In genomic region chr3:51741824-51742223, GRCm38 (mm10) we compare ENCODE assay signal across 12 mouse cellular contexts.
DNase-seq lines count a peak whose midpoint lies in the region; ATAC-seq lines count a peak whose summit lies in the region.
"Had no signal": no experiment of that assay in that cellular context is flagged by ENCODE, and none has a peak within 500 bp of the region (broad histone marks: within the 10 kb centered on the region; RNA-seq: fewer than 3 reads in every experiment).

No protein-coding gene starts in this region.

- intact Hi-C loops in left cerebral cortex, postnatal 25 days (cut with DNase I), result no loop called here

- 79% methylated on average over 10 of the region's 10 CpGs for WGBS in forebrain, embryonic 14.5 days
- 71% methylated on average over 10 of the region's 10 CpGs for WGBS in forebrain, embryonic 16.5 days
- WGBS in neural tube, embryonic 11.5 days, result 59% methylated on average over 10 of the region's 10 CpGs
- WGBS in limb, embryonic 13.5 days, result 59% methylated on average over 10 of the region's 10 CpGs

- H3K27ac ChIP-seq in forebrain, embryonic 14.5 days (ENCODE audit: low read depth, low read length), result 0 out of 2 replicates have a peak overlapping the region, but pooled peaks have one; percentile 11
- H3K27ac ChIP-seq in forebrain, embryonic 16.5 days (ENCODE audit: low read length), result no peak overlapping the region
- no peak overlapping the region for H3K27ac ChIP-seq in neural tube, embryonic 11.5 days (ENCODE audit: low read depth, low read length)
- no peak overlapping the region for H3K27ac ChIP-seq in limb, embryonic 13.5 days
- H3K27ac ChIP-seq: hindbrain, embryonic 15.5 days had no signal

- H3K27me3 ChIP-seq in forebrain, embryonic 14.5 days (replicated peaks; ENCODE audit: control insufficient read depth, insufficient read depth, low read length), result no peaks in the 10 kb centered on the region
- H3K27me3 ChIP-seq in forebrain, embryonic 16.5 days (replicated peaks; ENCODE audit: control insufficient read depth, insufficient read depth, low read length), result no peaks in the 10 kb centered on the region
- no peaks in the 10 kb centered on the region for H3K27me3 ChIP-seq in neural tube, embryonic 11.5 days (ENCODE audit: control insufficient read depth, insufficient read depth, low read length)
- H3K27me3 ChIP-seq in limb, embryonic 13.5 days, result peaks cover 45% of the 10 kb centered on the region
- H3K27me3 ChIP-seq: hindbrain, embryonic 15.5 days; Patski had no signal

- H3K4me1 ChIP-seq in forebrain, embryonic 14.5 days (ENCODE audit: control insufficient read depth, insufficient read depth, low read length), result peaks cover 10% of the 10 kb centered on the region
- peaks cover 8% of the 10 kb centered on the region for H3K4me1 ChIP-seq in forebrain, embryonic 16.5 days (replicated peaks; ENCODE audit: control insufficient read depth, insufficient read depth, low read length)
- H3K4me1 ChIP-seq in neural tube, embryonic 11.5 days (ENCODE audit: control insufficient read depth, insufficient read depth, low read length), result peaks cover 15% of the 10 kb centered on the region
- peaks cover 50% of the 10 kb centered on the region for H3K4me1 ChIP-seq in limb, embryonic 13.5 days

- no peak overlapping the region for H3K4me3 ChIP-seq in forebrain, embryonic 14.5 days (ENCODE audit: low read depth, low read length)
- H3K4me3 ChIP-seq in forebrain, embryonic 16.5 days (replicated peaks; ENCODE audit: low read length), result no peak overlapping the region
- no peak overlapping the region for H3K4me3 ChIP-seq in neural tube, embryonic 11.5 days (ENCODE audit: low read depth, low read length)
- no peak overlapping the region for H3K4me3 ChIP-seq in limb, embryonic 13.5 days
- H3K4me3 ChIP-seq: hindbrain, embryonic 15.5 days had no signal

- H3K9ac ChIP-seq in forebrain, embryonic 14.5 days (ENCODE audit: low read length), result no peak overlapping the region
- no peak overlapping the region for H3K9ac ChIP-seq in forebrain, embryonic 16.5 days (replicated peaks; ENCODE audit: low read depth, low read length)
- peak overlapping the region; percentile 8; the same call in 1 of the 2 replicates for H3K9ac ChIP-seq in neural tube, embryonic 11.5 days (ENCODE audit: low read length)
- no peak overlapping the region; the same call in 1 of the 2 replicates for H3K9ac ChIP-seq in limb, embryonic 13.5 days
- H3K9ac ChIP-seq: hindbrain, embryonic 15.5 days had no signal

- no peak overlapping the region for H3K4me2 ChIP-seq in forebrain, embryonic 14.5 days (ENCODE audit: low read length)
- H3K4me2 ChIP-seq in forebrain, embryonic 16.5 days (ENCODE audit: low read length), result no peak overlapping the region
- H3K4me2 ChIP-seq in neural tube, embryonic 11.5 days (ENCODE audit: low read depth), result no peak overlapping the region
- no peak overlapping the region for H3K4me2 ChIP-seq in limb, embryonic 13.5 days (replicated peaks)
- H3K4me2 ChIP-seq: hindbrain, embryonic 15.5 days had no signal

- no peaks in the 10 kb centered on the region for H3K9me3 ChIP-seq in forebrain, embryonic 14.5 days (replicated peaks; ENCODE audit: control insufficient read depth, low read length)
- H3K9me3 ChIP-seq in forebrain, embryonic 16.5 days (ENCODE audit: control insufficient read depth, low read length), result no peaks in the 10 kb centered on the region
- no peaks in the 10 kb centered on the region for H3K9me3 ChIP-seq in neural tube, embryonic 11.5 days (ENCODE audit: control insufficient read depth, low read length)
- H3K9me3 ChIP-seq in limb, embryonic 13.5 days, result no peaks in the 10 kb centered on the region
- H3K9me3 ChIP-seq: hindbrain, embryonic 15.5 days had no signal

- no peak for DNase-seq in forebrain, embryonic 14.5 days (ENCODE audit: low spot score)
- peak; percentile 49 for DNase-seq in neural tube, embryonic 11.5 days (ENCODE audit: low spot score)
- no peak for DNase-seq in neural tube, embryonic 10.5 days (ENCODE audit: extremely low spot score, low spot score)
- DNase-seq in left cerebral cortex, postnatal 25 days (ENCODE audit: low spot score in 2 of 2), result no peak
- DNase-seq in thymus, postnatal 36 days, result no peak
- DNase-seq in frontal cortex, postnatal 36 days (ENCODE audit: low spot score in 2 of 2), result no peak
- DNase-seq: B cell, adult 2 months; lung, postnatal 10 days had no signal

- ATAC-seq in forebrain, embryonic 14.5 days, result no peak
- no peak for ATAC-seq in forebrain, embryonic 16.5 days
- no peak for ATAC-seq in neural tube, embryonic 11.5 days (ENCODE audit: insufficient read depth, low FRiP score, low TSS enrichment)
- ATAC-seq in limb, embryonic 13.5 days (ENCODE audit: low FRiP score, low read depth), result peak; percentile 63
- ATAC-seq: Patski had no signal

- no peaks in the 10 kb centered on the region for H3K36me3 ChIP-seq in forebrain, embryonic 14.5 days (ENCODE audit: control insufficient read depth, insufficient read depth, low read length)
- no peaks in the 10 kb centered on the region for H3K36me3 ChIP-seq in forebrain, embryonic 16.5 days (ENCODE audit: control insufficient read depth, insufficient read depth)
- no peaks in the 10 kb centered on the region for H3K36me3 ChIP-seq in neural tube, embryonic 11.5 days (ENCODE audit: control insufficient read depth, insufficient read depth, low read length)
- H3K36me3 ChIP-seq in limb, embryonic 13.5 days, result no peaks in the 10 kb centered on the region
- H3K36me3 ChIP-seq: hindbrain, embryonic 15.5 days had no signal
